Mouse (Mus musculus) kidney, adult 18-20 months (tissue): Measurements from ENCODE around the gene Bub1b.
"Not testable (repeated sequence)": the region's sequence is repeated elsewhere in the genome, so short reads cannot be mapped to it uniquely, and the experiment has no call there.

Experiments
- DNase-seq: peaks from one replicate; pipeline ENCODE4 v3.0.0; 2021

The Bub1b gene

GRCm38 (mm10) chr2:118620101-118620500, 22.1 kb downstream of the Bub1b start:
- no peak for DNase-seq

GRCm38 (mm10) chr2:118620608-118621007, 22.6 kb downstream of the Bub1b start:
- no peak for DNase-seq

GRCm38 (mm10) chr2:118629276-118629675, 31.3 kb downstream of the Bub1b start:
- no peak for DNase-seq

GRCm38 (mm10) chr2:118633441-118633840, 35.4 kb downstream of the Bub1b start:
- DNase-seq: no peak

GRCm38 (mm10) chr2:118637258-118637657, 39.2 kb downstream of the Bub1b start:
- no peak for DNase-seq

GRCm38 (mm10) chr2:118637888-118638526, 40.0 kb downstream of the Bub1b start:
- peak; percentile 77 for DNase-seq

GRCm38 (mm10) chr2:118638686-118639085, 40.7 kb downstream of the Bub1b start:
- no peak for DNase-seq

GRCm38 (mm10) chr2:118641147-118641546, 43.1 kb downstream of the Bub1b start:
- peak; percentile 16 for DNase-seq

GRCm38 (mm10) chr2:118642431-118642830, 44.4 kb downstream of the Bub1b start:
- no peak for DNase-seq

GRCm38 (mm10) chr2:118642942-118643341, 44.9 kb downstream of the Bub1b start:
- no peak for DNase-seq

GRCm38 (mm10) chr2:118646665-118647064, 48.7 kb downstream of the Bub1b start:
- DNase-seq: no peak

GRCm38 (mm10) chr2:118650697-118651096, 52.7 kb downstream of the Bub1b start:
- DNase-seq: not testable (repeated sequence)

GRCm38 (mm10) chr2:118656688-118657281, 58.8 kb downstream of the Bub1b start:
- DNase-seq: no peak

- DNase-seq: no peak
These were observed 60.4 kb downstream of the Bub1b start for GRCm38 (mm10) chr2:118658457-118658856.

GRCm38 (mm10) chr2:118659077-118659476, 61.1 kb downstream of the Bub1b start:
- DNase-seq: no peak

GRCm38 (mm10) chr2:118659493-118659892, 61.5 kb downstream of the Bub1b start:
- DNase-seq: no peak

- DNase-seq: peak; percentile 39
These were observed 62.0 kb downstream of the Bub1b start for GRCm38 (mm10) chr2:118659998-118660452.

- no peak for DNase-seq
These were observed 63.9 kb downstream of the Bub1b start for GRCm38 (mm10) chr2:118661891-118662290.

- no peak for DNase-seq
These were observed 65.1 kb downstream of the Bub1b start, which contains the start of gene Pak6 for GRCm38 (mm10) chr2:118662902-118663803. Gene Pak6, plus strand, starts transcription at chr2:118663303.

- peak; percentile 50 for DNase-seq
These were observed 66.1 kb downstream of the Bub1b start for GRCm38 (mm10) chr2:118663804-118664766.

- DNase-seq: no peak
These were observed 67.0 kb downstream of the Bub1b start for GRCm38 (mm10) chr2:118664975-118665516.

GRCm38 (mm10) chr2:118665616-118666015, 67.6 kb downstream of the Bub1b start:
- no peak for DNase-seq
